Mouse (Mus musculus) liver, embryonic 11.5 days (tissue): ENCODE measurements around the gene Zfr. TPM values are rescaled to one million over a fixed set of nuclear protein-coding genes. Genes with fewer than 3 reads are reported as not detected.
A peak's percentile ranks its signal among the peaks of the same experiment; 100 is the strongest.
"Not testable (repeated sequence)": the region's sequence is repeated elsewhere in the genome, so short reads cannot be mapped to it uniquely, and the experiment has no call there.

ENCODE experiments used
- ATAC-seq: fragments of 200-750 bp; cut with Nextera tagmentation; replicated peaks from 2 replicates; pipeline ENCODE4 v1.8.0; 2017; ENCODE audit warnings: moderate number of reproducible peaks, mild to moderate bottlenecking, moderate TSS enrichment, moderate library complexity; ENCODE audit not compliant: low FRiP score
- DNase-seq: peaks from one replicate; pipeline ENCODE4 v3.0.0-alpha.2; 2017; ENCODE audit warnings: low spot score
- H3K27ac ChIP-seq: fragments of 300-500 bp; sonication (generic); 2 replicates; pipeline ENCODE4 v1.5.1; 2014; ENCODE audit warnings: mild to moderate bottlenecking, low read depth, low read length, control low read depth
- H3K27me3 ChIP-seq: fragments of 300-500 bp; sonication (generic); replicated peaks from 2 replicates; pipeline ENCODE4 v1.6.1; 2014; ENCODE audit warnings: low read length, mixed read lengths; ENCODE audit not compliant: control insufficient read depth, insufficient read depth
- H3K36me3 ChIP-seq: fragments of 300-500 bp; sonication (generic); 2 replicates; pipeline ENCODE4 v1.6.1; 2014; ENCODE audit warnings: mild to moderate bottlenecking, low read length, moderate library complexity, mixed read lengths; ENCODE audit not compliant: control insufficient read depth, insufficient read depth
- H3K4me1 ChIP-seq: fragments of 300-500 bp; sonication (generic); replicated peaks from 2 replicates; pipeline ENCODE4 v1.6.1; 2014; ENCODE audit warnings: low read length, mixed read lengths; ENCODE audit not compliant: control insufficient read depth, insufficient read depth
- H3K4me2 ChIP-seq: fragments of 300-500 bp; sonication (generic); 2 replicates; pipeline ENCODE4 v1.6.1; 2014; ENCODE audit warnings: mild to moderate bottlenecking, control low read depth, moderate library complexity
- H3K4me3 ChIP-seq: fragments of 300-500 bp; sonication (generic); 2 replicates; pipeline ENCODE4 v1.5.1; 2014; ENCODE audit warnings: low read depth, low read length, control low read depth
- H3K9ac ChIP-seq: fragments of 300-500 bp; sonication (generic); 2 replicates; pipeline ENCODE4 v1.6.1; 2014; ENCODE audit warnings: low read depth, low read length, control low read depth
- H3K9me3 ChIP-seq: fragments of 300-500 bp; sonication (generic); 2 replicates; pipeline ENCODE4 v1.6.1; 2016; ENCODE audit warnings: low read length, inconsistent platforms, mixed read lengths; ENCODE audit not compliant: control insufficient read depth
- WGBS: fragments of 180-500 bp; shearing (Covaris S2); extraction: QIAGEN DNeasy Blood & Tissue Kit; methylation state at CpG from one replicate; pipeline ENCODE4 v1.1.7; 2014; 5-methylcytosine and 5-hydroxymethylcytosine counted together
- polyA plus RNA-seq: library from polyadenylated mRNA; unstranded; fragments of >200 nt; fragmentation: Nextera tagmentation; extraction: Ambion mirVana; gene quantifications from 2 replicates; pipeline ENCODE4 v1.2.1, GENCODE M21; 2014

Zfr gene
- polyA plus RNA-seq, 1 experiment from 2014 or later, result 86.0 TPM

DNA sequence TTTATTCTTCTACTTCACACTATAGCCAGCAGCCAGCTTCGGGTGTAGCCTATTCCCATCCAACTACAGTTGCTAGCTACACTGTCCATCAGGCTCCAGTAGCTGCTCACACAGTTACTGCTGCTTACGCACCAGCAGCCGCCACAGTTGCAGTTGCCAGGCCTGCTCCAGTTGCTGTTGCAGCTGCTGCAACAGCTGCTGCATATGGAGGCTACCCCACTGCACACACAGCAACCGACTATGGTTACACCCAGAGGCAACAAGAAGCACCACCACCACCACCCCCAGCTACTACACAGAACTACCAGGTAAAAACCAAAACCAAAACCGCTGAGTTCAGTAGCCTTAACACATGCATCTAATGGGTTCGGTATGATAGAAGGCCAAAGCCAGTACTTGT lies 18.7 kb downstream of the Zfr start:
- H3K4me2 ChIP-seq, result no peak overlapping the region
- H3K27ac ChIP-seq, result no peak overlapping the region
- H3K27me3 ChIP-seq, result no peaks in the 10 kb centered on the region
- no peak overlapping the region for H3K9ac ChIP-seq
- no peak overlapping the region for H3K4me3 ChIP-seq
- H3K4me1 ChIP-seq, result peaks cover 4% of the 10 kb centered on the region
- no peaks in the 10 kb centered on the region for H3K9me3 ChIP-seq
- WGBS, result 84% methylated on average over 6 of the region's 6 CpGs
- H3K36me3 ChIP-seq, result peaks cover 16% of the 10 kb centered on the region
- no peak for DNase-seq
- no peak for ATAC-seq

- Histone ChIP-seq H3K9me3 (no peaks in the 10 kb centered on the region), H3K4me1 (peaks cover 4% of the 10 kb centered on the region), H3K4me3 (no peak overlapping the region), H3K27ac (no peak overlapping the region), H3K4me2 (no peak overlapping the region), H3K27me3 (no peaks in the 10 kb centered on the region), H3K9ac (no peak overlapping the region), H3K36me3 (peaks cover 16% of the 10 kb centered on the region)
- 66% methylated on average over 8 of the region's 8 CpGs for WGBS
- DNase-seq, result no peak
- 0 out of 2 replicates have a peak, but pooled peaks have one; percentile 34 for ATAC-seq
Observed at GRCm38 (mm10) chr15:12140985-12141729, 23.5 kb downstream of the Zfr start.

DNA sequence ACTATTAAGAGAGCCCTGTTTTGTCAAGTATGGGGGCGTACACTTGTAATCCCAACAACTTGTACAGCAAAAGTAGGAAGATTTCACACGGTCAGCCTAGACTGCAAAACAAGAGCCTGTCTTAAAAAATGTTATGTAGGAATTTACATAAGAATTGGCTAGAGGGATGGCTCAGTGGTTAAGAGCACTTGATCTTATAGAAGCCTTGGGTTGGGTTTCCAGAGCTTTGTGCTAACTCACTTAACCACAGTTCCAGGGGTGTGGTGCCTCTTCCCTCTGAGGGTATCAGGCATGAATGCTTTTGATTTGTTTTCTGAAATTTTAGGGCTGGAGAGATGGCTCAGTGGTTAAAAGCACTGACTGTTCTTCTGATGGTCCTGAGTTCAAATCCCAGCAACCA lies 29.8 kb downstream of the Zfr start:
- no peak for DNase-seq
- Histone ChIP-seq H3K4me2 (no peak overlapping the region), H3K9me3 (no peaks in the 10 kb centered on the region), H3K4me1 (no peaks in the 10 kb centered on the region), H3K27ac (no peak overlapping the region), H3K9ac (no peak overlapping the region), H3K36me3 (peaks cover 33% of the 10 kb centered on the region), H3K27me3 (no peaks in the 10 kb centered on the region), H3K4me3 (no peak overlapping the region)
- ATAC-seq, result no peak
- WGBS, result 98% methylated on average over 2 of the region's 2 CpGs

DNA sequence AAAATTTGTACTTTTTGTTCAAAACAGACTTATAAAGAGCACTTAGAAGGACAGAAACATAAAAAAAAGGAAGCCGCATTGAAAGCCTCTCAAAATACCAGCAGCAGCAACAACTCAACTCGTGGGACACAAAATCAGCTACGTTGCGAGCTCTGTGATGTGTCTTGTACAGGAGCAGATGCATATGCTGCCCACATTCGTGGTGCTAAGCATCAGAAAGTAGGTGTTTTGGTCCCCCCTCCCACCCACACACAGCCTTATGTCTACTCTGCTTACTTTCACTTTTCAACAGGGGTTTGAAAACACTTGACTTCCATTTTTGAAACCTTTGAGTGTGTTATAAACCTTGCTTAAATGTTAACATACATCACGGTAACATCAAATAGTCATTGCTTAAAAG lies 31.9 kb downstream of the Zfr start:
- H3K4me1 ChIP-seq, result no peaks in the 10 kb centered on the region
- no peaks in the 10 kb centered on the region for H3K9me3 ChIP-seq
- no peak overlapping the region for H3K9ac ChIP-seq
- DNase-seq (no peak), ATAC-seq (no peak)
- no peak overlapping the region for H3K4me2 ChIP-seq
- no peak overlapping the region for H3K4me3 ChIP-seq
- no peaks in the 10 kb centered on the region for H3K27me3 ChIP-seq
- WGBS, result 93% methylated on average over 6 of the region's 6 CpGs
- no peak overlapping the region for H3K27ac ChIP-seq
- peaks cover 45% of the 10 kb centered on the region for H3K36me3 ChIP-seq

GRCm38 (mm10) chr15:12153747-12154146 lies 36.1 kb downstream of the Zfr start:
- ATAC-seq (no peak), DNase-seq (no peak)
- Histone ChIP-seq H3K4me2 (no peak overlapping the region), H3K4me1 (no peaks in the 10 kb centered on the region), H3K27me3 (no peaks in the 10 kb centered on the region), H3K4me3 (no peak overlapping the region), H3K36me3 (peaks cover 56% of the 10 kb centered on the region), H3K9ac (no peak overlapping the region), H3K27ac (no peak overlapping the region), H3K9me3 (no peaks in the 10 kb centered on the region)
- 92% methylated on average over 3 of the region's 3 CpGs for WGBS

DNA sequence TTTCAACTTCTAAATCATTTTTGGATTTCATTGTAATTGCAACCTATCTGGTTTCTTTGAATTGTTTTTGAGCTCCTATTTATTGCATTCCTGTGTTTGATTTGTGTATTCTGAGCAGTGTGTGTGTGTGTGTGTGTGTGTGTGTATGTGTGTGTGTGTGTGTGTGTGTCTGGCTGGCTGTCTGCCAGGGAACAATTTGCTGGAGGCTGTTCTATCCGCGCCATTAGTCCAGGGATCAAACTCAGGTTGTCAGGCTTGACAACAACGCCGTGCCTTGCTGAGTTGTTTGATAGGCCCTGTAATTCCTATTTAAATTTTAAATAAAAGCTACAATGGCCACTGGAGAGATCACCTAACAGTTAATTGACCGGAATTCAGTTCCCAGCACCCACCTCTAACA lies 60.5 kb downstream of the Zfr start:
- H3K36me3 ChIP-seq, result peaks cover 26% of the 10 kb centered on the region
- H3K9me3 ChIP-seq, result no peaks in the 10 kb centered on the region
- DNase-seq, result no peak
- H3K27me3 ChIP-seq, result no peaks in the 10 kb centered on the region
- H3K9ac ChIP-seq, result no peak overlapping the region
- no peak overlapping the region for H3K4me3 ChIP-seq
- WGBS, result 93% methylated on average over 5 of the region's 5 CpGs
- H3K4me2 ChIP-seq, result no peak overlapping the region
- no peak overlapping the region for H3K27ac ChIP-seq
- H3K4me1 ChIP-seq, result peaks cover 8% of the 10 kb centered on the region
- ATAC-seq, result no peak

DNA sequence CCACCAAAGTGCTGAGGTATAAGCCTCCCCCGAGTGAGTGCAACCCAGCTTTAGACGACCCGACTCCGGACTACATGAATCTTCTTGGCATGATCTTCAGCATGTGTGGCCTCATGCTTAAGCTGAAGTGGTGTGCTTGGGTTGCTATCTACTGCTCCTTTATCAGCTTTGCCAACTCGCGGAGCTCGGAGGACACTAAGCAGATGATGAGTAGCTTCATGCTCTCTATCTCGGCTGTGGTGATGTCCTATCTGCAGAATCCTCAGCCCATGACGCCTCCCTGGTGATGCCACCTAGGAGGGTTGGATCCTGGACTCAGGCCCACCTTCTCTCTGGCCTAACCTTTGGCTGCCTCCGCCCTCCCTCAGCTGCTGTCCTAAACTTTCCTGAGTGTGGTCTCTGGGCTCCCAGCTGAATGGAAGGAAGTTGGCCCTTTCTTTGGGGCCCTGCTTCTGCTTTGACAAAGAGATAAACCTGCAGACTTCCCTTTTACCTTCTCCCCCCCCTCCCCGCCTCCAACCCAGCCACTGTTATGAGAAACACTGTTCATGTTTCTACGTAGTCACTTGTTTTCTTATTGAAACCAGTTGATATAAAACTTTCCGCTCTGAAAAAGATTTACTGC lies 63.7 kb downstream of the Zfr start:
- H3K36me3 ChIP-seq, result peaks cover 12% of the 10 kb centered on the region
- ATAC-seq, result peak; percentile 89
- 0 out of 2 replicates have a peak overlapping the region, but pooled peaks have one; percentile 43 for H3K27ac ChIP-seq
- H3K4me2 ChIP-seq, H3K27me3 ChIP-seq, H3K9ac ChIP-seq, H3K4me1 ChIP-seq, H3K9me3 ChIP-seq, H3K4me3 ChIP-seq, DNase-seq: not testable (repeated sequence)
- 55% methylated on average over 13 of the region's 13 CpGs for WGBS

DNA sequence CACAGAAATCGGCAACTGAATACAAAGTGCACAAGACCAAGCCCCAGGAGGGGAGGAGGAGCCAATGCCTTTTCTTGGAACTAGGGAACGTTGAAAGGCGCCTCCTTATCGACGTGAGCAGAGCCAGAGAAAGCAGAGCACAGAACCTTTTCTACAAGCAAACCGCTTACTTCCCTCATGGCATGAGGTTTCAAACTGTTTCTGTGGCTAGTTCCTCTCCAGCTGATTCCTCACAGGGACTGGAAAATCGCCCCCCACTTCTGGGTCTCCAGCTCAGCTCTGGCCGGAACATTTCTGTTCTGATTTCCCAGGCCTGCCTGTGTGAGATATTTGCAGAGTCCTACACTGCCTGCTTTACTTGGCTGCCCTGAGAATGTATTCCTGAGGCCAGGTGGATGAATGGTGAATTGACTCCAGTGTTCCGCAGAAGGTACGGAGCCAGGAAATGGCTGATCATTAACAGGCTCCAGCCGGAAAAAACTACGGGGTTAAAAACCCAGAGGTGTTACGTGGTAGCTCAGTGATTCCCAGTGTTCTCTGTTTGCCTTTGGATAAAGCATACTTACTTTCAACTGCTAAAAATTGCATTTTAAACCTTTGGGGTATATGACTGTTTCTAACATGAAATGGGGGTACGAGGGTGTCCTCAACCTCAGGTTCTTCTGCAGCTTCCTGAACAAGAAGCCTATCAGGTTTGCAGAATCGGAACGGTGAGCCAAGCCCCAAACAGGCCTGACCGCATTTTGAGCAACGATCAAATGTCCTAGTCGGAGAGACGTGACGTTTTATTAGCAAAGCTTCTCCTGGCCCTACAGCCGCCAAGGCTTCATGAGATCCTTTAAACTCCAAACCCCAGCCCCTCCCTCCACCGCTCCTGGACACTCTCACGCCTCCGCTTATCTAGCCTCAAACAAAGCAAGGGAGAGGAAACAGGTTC lies 76.5 kb downstream of the Zfr start:
- peak overlapping the region; percentile 41 for H3K4me3 ChIP-seq
- H3K27me3 ChIP-seq, result no peaks in the 10 kb centered on the region
- no peaks in the 10 kb centered on the region for H3K9me3 ChIP-seq
- H3K36me3 ChIP-seq, result peaks cover 4% of the 10 kb centered on the region; the same call in 1 of the 2 replicates
- DNase-seq (peak; percentile 75), ATAC-seq (peak; percentile 82)
- peak overlapping the region; percentile 70 for H3K4me2 ChIP-seq
- WGBS, result 16% methylated on average over 25 of the region's 25 CpGs
- H3K4me1 ChIP-seq, result peaks cover 28% of the 10 kb centered on the region
- H3K9ac ChIP-seq, result peak overlapping the region; percentile 54
- peak overlapping the region; percentile 94 for H3K27ac ChIP-seq
